Mouse (Mus musculus): ENCODE results near the gene Arid3a.

DNA sequence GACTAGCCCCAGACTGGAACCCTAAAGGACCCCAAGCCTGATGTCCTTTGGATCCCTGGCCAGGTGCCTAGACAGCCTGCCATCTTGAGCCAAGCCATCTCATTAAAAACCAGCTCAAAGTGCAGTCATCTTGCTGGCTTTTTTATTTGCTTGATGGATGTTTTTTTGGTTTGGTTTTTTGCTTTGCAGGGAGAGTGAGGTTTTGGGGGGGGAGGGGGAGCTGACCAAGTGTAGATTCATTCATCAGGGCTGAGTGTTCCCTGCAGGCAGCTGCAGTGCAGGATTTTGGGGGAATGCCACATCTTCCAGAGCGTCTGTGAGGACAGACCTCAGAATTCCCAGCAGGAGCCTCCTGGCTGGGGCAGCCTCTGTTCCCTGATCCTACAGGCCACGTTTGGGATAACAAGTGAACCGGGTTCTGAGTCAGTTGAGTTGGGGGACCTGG, 42.3 kb downstream of the Arid3a start:
- TF ChIP-seq POLR2A (IDR thresholded peaks at IDR 0.05; ENCODE audit: borderline replicate concordance, insufficient read depth, low read length) (no peak), CTCF (IDR thresholded peaks at IDR 0.05; ENCODE audit: borderline replicate concordance, insufficient read depth, low read depth, low read length) (no peak)

Data from cerebellum, adult 2 months (tissue).